Mouse (Mus musculus): Measurements from ENCODE around the gene Stk19.

- TF ChIP-seq POLR2A (IDR thresholded peaks at IDR 0.05; ENCODE audit: low read depth, low read length) = no peak
- no peak for TF ChIP-seq CTCF (IDR thresholded peaks at IDR 0.05; ENCODE audit: borderline replicate concordance, insufficient read depth, low read length)
Measured at GRCm38 (mm10) chr17:34804871-34805562, 31.7 kb downstream of the Stk19 start.

Data from embryonic fibroblast, embryonic 13.5 days (primary cell).